Mouse (Mus musculus): ENCODE results near the gene Naaladl2.
"Not testable (repeated sequence)": the region's sequence is repeated elsewhere in the genome, so short reads cannot be mapped to it uniquely, and the experiment has no call there.

The Naaladl2 gene

GRCm38 (mm10) chr3:24321489-24322405, 822.3 kb downstream of the Naaladl2 start:
- no peak for DNase-seq (ENCODE audit: extremely low spot score, low spot score)

- DNase-seq (ENCODE audit: extremely low spot score, low spot score): no peak
Observed at GRCm38 (mm10) chr3:24314658-24315297, 829.3 kb downstream of the Naaladl2 start.

GRCm38 (mm10) chr3:24225418-24225817, 918.6 kb downstream of the Naaladl2 start:
- no peak for DNase-seq (ENCODE audit: extremely low spot score, low spot score)

DNA sequence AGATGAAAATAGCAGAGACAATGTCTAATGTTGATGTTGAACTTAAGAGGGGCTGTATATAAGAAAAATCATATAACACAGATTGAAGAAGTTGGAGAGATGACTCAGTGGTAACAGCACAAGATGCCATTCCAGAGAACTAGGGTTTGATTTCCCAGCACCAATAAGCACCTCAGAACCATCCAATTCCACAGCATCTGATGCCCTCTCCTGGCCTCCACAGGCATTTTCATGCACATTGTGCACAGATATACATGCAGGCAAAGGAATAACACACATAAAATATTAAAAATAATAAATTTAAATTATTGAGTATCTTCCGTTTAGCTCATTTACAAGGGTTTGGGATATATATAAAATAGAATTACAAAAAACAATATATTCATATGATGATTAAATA, 926.6 kb downstream of the Naaladl2 start:
- no peak for DNase-seq (ENCODE audit: extremely low spot score, low spot score)

GRCm38 (mm10) chr3:24166531-24166930, 977.5 kb downstream of the Naaladl2 start:
- no peak for DNase-seq (ENCODE audit: extremely low spot score, low spot score)

GRCm38 (mm10) chr3:24163992-24164391, 980.1 kb downstream of the Naaladl2 start:
- no peak for DNase-seq (ENCODE audit: extremely low spot score, low spot score)

GRCm38 (mm10) chr3:24151086-24151815, 992.8 kb downstream of the Naaladl2 start:
- not testable (repeated sequence) for DNase-seq (ENCODE audit: extremely low spot score, low spot score)

- no peak for DNase-seq (ENCODE audit: extremely low spot score, low spot score)
Observed at GRCm38 (mm10) chr3:24142808-24143207, 1001.3 kb downstream of the Naaladl2 start.

DNA sequence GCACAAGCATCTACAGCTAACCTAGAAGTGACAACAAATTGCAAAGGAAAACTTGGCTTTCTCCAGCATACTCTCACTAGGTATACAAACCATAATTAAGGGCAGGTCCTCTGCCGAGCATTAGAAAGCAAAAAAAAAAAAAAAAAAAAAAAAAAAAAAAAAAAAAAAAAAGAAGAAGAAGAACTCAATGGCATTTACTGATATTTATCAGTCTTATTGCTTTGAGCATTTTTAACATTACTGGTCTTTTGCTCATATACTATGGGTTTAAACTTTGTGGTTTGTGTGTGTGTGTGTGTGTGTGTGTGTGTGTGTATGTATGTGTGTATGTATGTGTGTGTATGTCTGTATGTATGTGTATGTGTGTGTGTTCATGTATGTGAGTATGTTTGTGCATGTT, 1006.1 kb downstream of the Naaladl2 start:
- no peak for DNase-seq (ENCODE audit: extremely low spot score, low spot score)

DNA sequence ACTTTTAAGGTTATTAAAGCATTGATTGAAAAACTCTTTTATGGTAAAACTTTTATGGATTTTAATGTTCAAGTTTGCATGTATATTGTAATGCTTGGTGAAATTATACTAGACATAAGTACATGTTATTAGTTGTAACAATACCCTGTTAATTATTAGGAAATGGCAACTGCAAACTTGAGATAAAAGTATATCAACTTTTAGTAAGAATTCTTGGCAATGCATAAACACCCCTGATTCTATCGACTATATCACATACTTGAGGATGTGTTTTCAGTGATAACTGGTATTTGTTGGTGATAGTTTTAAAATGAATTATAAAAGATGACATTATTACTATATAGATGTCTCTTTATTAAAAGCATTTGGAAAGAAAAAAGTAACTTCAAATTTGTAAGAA, 1017.9 kb downstream of the Naaladl2 start:
- no peak for DNase-seq (ENCODE audit: extremely low spot score, low spot score)

- no peak for DNase-seq (ENCODE audit: extremely low spot score, low spot score)
Observed at GRCm38 (mm10) chr3:24124034-24124433, 1020.0 kb downstream of the Naaladl2 start.

GRCm38 (mm10) chr3:24118136-24118535, 1025.9 kb downstream of the Naaladl2 start:
- DNase-seq (ENCODE audit: extremely low spot score, low spot score): no peak

DNA sequence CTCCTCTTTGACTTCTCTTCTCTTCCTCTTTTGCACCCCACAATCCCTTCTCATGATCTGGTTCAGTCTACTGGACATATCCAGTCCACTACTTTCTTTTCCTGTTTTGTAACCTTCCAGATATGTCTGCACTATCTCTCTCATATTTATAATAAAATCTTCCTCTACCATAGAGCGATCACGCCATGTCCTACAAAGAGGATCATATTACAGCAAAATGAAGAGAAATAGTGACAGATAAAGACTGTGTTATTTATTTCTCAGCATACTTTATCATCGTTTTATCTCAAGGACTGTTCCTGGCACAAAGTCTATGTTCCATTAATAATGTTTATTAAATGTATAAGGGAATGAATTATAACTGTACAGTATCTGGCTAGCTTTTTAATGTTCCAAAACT, 1029.2 kb downstream of the Naaladl2 start:
- DNase-seq (ENCODE audit: extremely low spot score, low spot score): no peak

GRCm38 (mm10) chr3:24113360-24113759, 1030.7 kb downstream of the Naaladl2 start:
- DNase-seq (ENCODE audit: extremely low spot score, low spot score): no peak

DNA sequence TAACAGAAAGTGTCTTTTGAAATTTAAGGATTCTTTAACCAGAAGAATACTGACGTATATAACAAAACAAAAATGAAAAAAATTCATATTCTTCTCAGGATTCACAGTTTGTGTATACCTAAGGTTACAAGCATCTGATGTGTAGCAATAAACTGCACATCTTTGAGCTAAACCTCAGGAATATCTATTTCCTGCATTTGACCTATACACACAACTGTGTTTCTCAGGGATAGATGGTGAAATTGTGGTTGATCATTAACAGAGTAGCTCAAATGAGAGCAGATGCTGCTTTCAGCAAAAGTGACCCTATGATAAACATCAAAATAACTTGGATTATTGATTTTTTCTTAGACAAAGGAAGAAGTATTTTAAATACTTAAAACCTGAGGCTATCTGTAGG, 1037.7 kb downstream of the Naaladl2 start:
- no peak for DNase-seq (ENCODE audit: extremely low spot score, low spot score)

- no peak for DNase-seq (ENCODE audit: extremely low spot score, low spot score)
Observed at GRCm38 (mm10) chr3:24079761-24080160, 1064.3 kb downstream of the Naaladl2 start.

DNA sequence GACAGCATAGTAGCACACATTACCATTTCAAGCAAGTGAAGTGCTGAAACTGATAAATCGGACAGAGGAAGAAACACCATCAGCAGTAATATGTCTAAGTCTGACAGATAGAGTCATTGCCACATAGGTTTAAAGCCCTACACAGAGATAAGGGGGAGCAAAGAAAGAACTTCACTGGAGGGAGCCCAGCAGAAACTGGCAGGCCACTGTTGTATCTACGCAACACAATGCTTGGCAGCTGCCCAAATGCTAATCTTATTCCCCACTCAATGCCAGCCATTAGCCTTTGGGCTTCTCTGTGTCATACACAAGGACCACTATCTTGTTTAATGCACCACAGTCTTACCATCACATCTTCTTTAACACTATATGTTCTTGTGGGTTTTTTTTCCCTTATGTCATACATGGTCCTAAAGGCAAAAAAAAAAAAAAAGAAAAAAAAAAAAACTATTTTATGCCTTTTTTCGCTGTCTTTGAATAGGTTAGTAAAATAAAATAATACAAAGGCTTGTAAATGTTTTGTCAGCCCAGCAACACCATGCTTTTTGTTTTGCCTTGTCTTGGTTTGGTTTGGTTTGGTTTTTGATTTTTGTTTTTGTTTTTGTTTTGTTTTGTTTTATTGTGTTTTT, 1072.8 kb downstream of the Naaladl2 start:
- peak; percentile 12 for DNase-seq (ENCODE audit: extremely low spot score, low spot score)

- DNase-seq (ENCODE audit: extremely low spot score, low spot score): peak; percentile 13
Observed at GRCm38 (mm10) chr3:24070424-24071168, 1073.5 kb downstream of the Naaladl2 start.

- no peak for DNase-seq (ENCODE audit: extremely low spot score, low spot score)
Observed at GRCm38 (mm10) chr3:24048217-24048616, 1095.8 kb downstream of the Naaladl2 start.

DNA sequence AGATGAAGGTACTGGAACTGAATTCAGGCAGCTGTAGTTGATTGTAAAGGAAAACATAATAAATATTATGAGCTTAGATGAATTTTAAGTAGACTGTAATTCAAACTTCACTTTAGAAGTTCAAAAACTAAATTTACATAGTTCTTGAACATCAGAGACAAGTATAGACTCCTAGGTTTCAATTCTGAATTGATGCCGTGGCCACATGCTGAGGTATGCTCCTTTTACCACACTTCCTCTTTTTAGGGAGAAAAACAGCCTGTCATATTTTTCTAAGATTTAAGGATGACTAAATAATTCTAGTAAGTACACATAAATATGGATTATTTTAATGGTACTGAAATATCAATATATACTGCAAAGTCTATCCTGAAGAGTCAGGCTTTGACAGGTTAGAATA, 1142.3 kb downstream of the Naaladl2 start:
- DNase-seq (ENCODE audit: extremely low spot score, low spot score): no peak

- no peak for DNase-seq (ENCODE audit: extremely low spot score, low spot score)
Observed at GRCm38 (mm10) chr3:23973727-23974126, 1170.3 kb downstream of the Naaladl2 start.
